Mouse (Mus musculus) erythroblast, embryonic 14.5 days (primary cell): Measurements from ENCODE around the gene Zfand3. TPM values are rescaled to one million over a fixed set of nuclear protein-coding genes. Genes with fewer than 3 reads are reported as not detected.

Experiments used
- H3K27me3 ChIP-seq: 2 replicates; pipeline ENCODE4 v1.6.1; 2012; ENCODE audit warnings: inconsistent platforms; ENCODE audit not compliant: control insufficient read depth
- H3K36me3 ChIP-seq: 2 replicates; pipeline ENCODE4 v1.6.1; 2012; ENCODE audit warnings: mild to moderate bottlenecking, inconsistent platforms; ENCODE audit not compliant: control insufficient read depth
- H3K4me1 ChIP-seq: 2 replicates; pipeline ENCODE4 v1.6.1; 2012; ENCODE audit warnings: inconsistent platforms; ENCODE audit not compliant: control insufficient read depth
- H3K4me3 ChIP-seq: replicated peaks from 2 replicates; pipeline ENCODE3; 2012; ENCODE audit warnings: moderate library complexity, mild to moderate bottlenecking, inconsistent platforms
- H3K9me3 ChIP-seq: 2 replicates; pipeline ENCODE4 v1.6.1; 2012; ENCODE audit warnings: low read length, inconsistent platforms, mixed read lengths; ENCODE audit not compliant: control insufficient read depth
- GATA1 ChIP-seq: IDR thresholded peaks from 2 replicates; pipeline ENCODE4 v1.6.1; 2012; ENCODE audit warnings: low read length, inconsistent platforms, mixed read lengths
- TAL1 ChIP-seq: IDR thresholded peaks from 3 replicates; pipeline ENCODE4 v1.6.1; 2012; ENCODE audit warnings: low read length, inconsistent platforms, mixed read lengths
- polyA plus RNA-seq: library from polyadenylated mRNA; stranded (reverse); fragments of >175 nt; gene quantifications from 2 replicates; pipeline ENCODE4 v1.2.3, GENCODE M21; 2012

The Zfand3 gene
- polyA plus RNA-seq, 1 experiment, result 9.6 TPM

GRCm38 (mm10) chr17:30103641-30104165, 99.2 kb downstream of the Zfand3 start:
- H3K4me3 ChIP-seq, result no peak overlapping the region
- TF ChIP-seq GATA1, result no peak
- TF ChIP-seq TAL1, result no peak
- H3K36me3 ChIP-seq, result no peaks in the 10 kb centered on the region; the same call in 1 of the 2 replicates
- no peaks in the 10 kb centered on the region for H3K9me3 ChIP-seq
- no peaks in the 10 kb centered on the region for H3K27me3 ChIP-seq
- H3K4me1 ChIP-seq, result peaks cover 7% of the 10 kb centered on the region

- Histone ChIP-seq H3K9me3 (no peaks in the 10 kb centered on the region), H3K4me1 (peaks cover 7% of the 10 kb centered on the region), H3K36me3 (no peaks in the 10 kb centered on the region), H3K4me3 (no peak overlapping the region), H3K27me3 (no peaks in the 10 kb centered on the region)
- TF ChIP-seq GATA1 (no peak), TAL1 (no peak)
Observed at GRCm38 (mm10) chr17:30105369-30105768, 100.8 kb downstream of the Zfand3 start.

GRCm38 (mm10) chr17:30110678-30111077, 106.1 kb downstream of the Zfand3 start:
- Histone ChIP-seq H3K9me3 (no peaks in the 10 kb centered on the region), H3K4me1 (peaks cover 9% of the 10 kb centered on the region), H3K27me3 (no peaks in the 10 kb centered on the region), H3K36me3 (peaks cover 4% of the 10 kb centered on the region), H3K4me3 (no peak overlapping the region)
- TF ChIP-seq TAL1, result no peak

- Histone ChIP-seq H3K9me3 (no peaks in the 10 kb centered on the region), H3K4me3 (no peak overlapping the region), H3K27me3 (no peaks in the 10 kb centered on the region), H3K4me1 (peaks cover 9% of the 10 kb centered on the region), H3K36me3 (peaks cover 10% of the 10 kb centered on the region)
- TF ChIP-seq GATA1 (no peak), TAL1 (no peak)
Observed at GRCm38 (mm10) chr17:30111556-30111955, 107.0 kb downstream of the Zfand3 start.

GRCm38 (mm10) chr17:30112080-30112479, 107.5 kb downstream of the Zfand3 start:
- H3K9me3 ChIP-seq, result no peaks in the 10 kb centered on the region
- H3K4me3 ChIP-seq, result no peak overlapping the region
- H3K4me1 ChIP-seq, result peaks cover 9% of the 10 kb centered on the region
- TF ChIP-seq TAL1 (no peak), GATA1 (no peak)
- H3K27me3 ChIP-seq, result no peaks in the 10 kb centered on the region
- peaks cover 10% of the 10 kb centered on the region for H3K36me3 ChIP-seq

- peaks cover 9% of the 10 kb centered on the region for H3K4me1 ChIP-seq
- no peak overlapping the region for H3K4me3 ChIP-seq
- H3K36me3 ChIP-seq, result peaks cover 10% of the 10 kb centered on the region
- no peaks in the 10 kb centered on the region for H3K9me3 ChIP-seq
- TF ChIP-seq TAL1, result no peak
- no peak for TF ChIP-seq GATA1
- no peaks in the 10 kb centered on the region for H3K27me3 ChIP-seq
Observed at GRCm38 (mm10) chr17:30112555-30113305, 108.2 kb downstream of the Zfand3 start.

GRCm38 (mm10) chr17:30114761-30115160, 110.2 kb downstream of the Zfand3 start:
- Histone ChIP-seq H3K9me3 (no peaks in the 10 kb centered on the region), H3K4me3 (no peak overlapping the region), H3K4me1 (peaks cover 9% of the 10 kb centered on the region), H3K27me3 (no peaks in the 10 kb centered on the region), H3K36me3 (peaks cover 10% of the 10 kb centered on the region)
- TF ChIP-seq GATA1 (no peak), TAL1 (no peak)

- Histone ChIP-seq H3K4me1 (peaks cover 20% of the 10 kb centered on the region), H3K4me3 (no peak overlapping the region), H3K27me3 (no peaks in the 10 kb centered on the region), H3K9me3 (no peaks in the 10 kb centered on the region), H3K36me3 (peaks cover 10% of the 10 kb centered on the region)
- no peak for TF ChIP-seq TAL1
- TF ChIP-seq GATA1, result no peak
Observed at GRCm38 (mm10) chr17:30116226-30116625, 111.7 kb downstream of the Zfand3 start.

GRCm38 (mm10) chr17:30118036-30118435, 113.5 kb downstream of the Zfand3 start:
- Histone ChIP-seq H3K9me3 (no peaks in the 10 kb centered on the region), H3K27me3 (no peaks in the 10 kb centered on the region), H3K4me1 (peaks cover 31% of the 10 kb centered on the region), H3K4me3 (no peak overlapping the region), H3K36me3 (peaks cover 6% of the 10 kb centered on the region)
- TF ChIP-seq TAL1 (no peak), GATA1 (no peak)

- Histone ChIP-seq H3K9me3 (no peaks in the 10 kb centered on the region), H3K27me3 (no peaks in the 10 kb centered on the region), H3K4me1 (peaks cover 32% of the 10 kb centered on the region), H3K4me3 (no peak overlapping the region), H3K36me3 (peaks cover 4% of the 10 kb centered on the region)
- TF ChIP-seq GATA1 (no peak), TAL1 (no peak; the same call in 2 of the 3 replicates)
Observed at GRCm38 (mm10) chr17:30122278-30122677, 117.7 kb downstream of the Zfand3 start.
